14 mouse cellular contexts compared by ENCODE assay signal in the genomic region with DNA sequence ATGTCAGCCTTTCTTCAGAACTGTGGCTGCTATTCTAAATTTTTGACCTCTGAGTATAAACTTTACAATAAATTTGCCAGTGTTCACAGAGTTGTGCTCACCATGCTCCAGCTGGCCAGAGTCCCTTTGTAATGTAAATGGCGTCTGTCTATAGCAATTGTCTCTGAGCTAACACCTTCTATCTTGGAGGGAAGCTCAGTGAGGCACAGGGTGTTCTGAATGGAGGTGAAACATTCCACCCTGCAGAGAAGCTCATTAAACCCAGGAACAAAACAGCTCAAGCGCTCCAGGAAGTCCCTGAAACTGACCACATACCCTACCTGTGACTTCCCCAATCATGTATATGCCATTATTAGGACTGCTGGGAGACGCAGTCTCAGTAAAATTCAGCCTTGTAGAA.
"Had no signal": no experiment of that assay in that cellular context is flagged by ENCODE, and none has a peak within 500 bp of the region (broad histone marks: within the 10 kb centered on the region; RNA-seq: fewer than 3 reads in every experiment).

No protein-coding gene starts in this region.

- H3K36me3 ChIP-seq: lung, embryonic 15.5 days; midbrain, embryonic 12.5 days; neural tube, embryonic 12.5 days had no signal

- H3K27ac ChIP-seq: lung, embryonic 15.5 days; macrophage; midbrain, embryonic 12.5 days; neural tube, embryonic 12.5 days had no signal

- H3K4me3 ChIP-seq: lung, embryonic 15.5 days; megakaryocyte, embryonic 14.5 days; midbrain, embryonic 12.5 days; neural tube, embryonic 12.5 days had no signal

- H3K27me3 ChIP-seq: lung, embryonic 15.5 days; megakaryocyte, embryonic 14.5 days; midbrain, embryonic 12.5 days; neural tube, embryonic 12.5 days had no signal

- H3K4me1 ChIP-seq: lung, embryonic 15.5 days; megakaryocyte, embryonic 14.5 days; neural tube, embryonic 12.5 days had no signal

- H3K9me3 ChIP-seq: lung, embryonic 15.5 days; midbrain, embryonic 12.5 days had no signal

- DNase-seq: liver, postnatal 0 days; lung, adult 2 months; lung, postnatal 14 days; lung, postnatal 36 days; midbrain, embryonic 14.5 days; right cerebral cortex, postnatal 14 days; thymus, adult 18-20 months; thymus, postnatal 14 days; thymus, postnatal 36 days had no signal
